Mouse (Mus musculus) stomach, postnatal 0 days (tissue): ENCODE measurements around the gene Cox10.

Experiments used
- CTCF ChIP-seq: IDR thresholded peaks from 2 replicates; pipeline ENCODE4 v1.5.1; 2016; ENCODE audit warnings: antibody characterized with exemption, low read depth, mild to moderate bottlenecking, moderate library complexity
- EP300 ChIP-seq: optimal IDR thresholded peaks from 2 replicates; pipeline ENCODE3; 2016; ENCODE audit warnings: antibody characterized with exemption

GRCm38 (mm10) chr11:63914388-63914787, 164.9 kb downstream of the Cox10 start:
- TF ChIP-seq EP300 = no peak
- no peak for TF ChIP-seq CTCF
